Mouse (Mus musculus) cerebellum, adult 11-12 months (tissue): ENCODE measurements around the gene Med13l.

Experiments
- DNase-seq: peaks from one replicate; pipeline ENCODE4 v3.0.0; 2022

Med13l gene

GRCm38 (mm10) chr5:118704148-118704547, 143.7 kb downstream of the Med13l start:
- no peak for DNase-seq

- DNase-seq: no peak
These were observed 144.5 kb downstream of the Med13l start for GRCm38 (mm10) chr5:118704960-118705359.

GRCm38 (mm10) chr5:118706009-118706408, 145.5 kb downstream of the Med13l start:
- peak; percentile 48 for DNase-seq

GRCm38 (mm10) chr5:118706414-118706813, 145.9 kb downstream of the Med13l start:
- no peak for DNase-seq

- no peak for DNase-seq
These were observed 147.0 kb downstream of the Med13l start for GRCm38 (mm10) chr5:118707501-118707900.

- DNase-seq: peak; percentile 80
These were observed 147.9 kb downstream of the Med13l start for GRCm38 (mm10) chr5:118708215-118708949.

GRCm38 (mm10) chr5:118709847-118710251, 149.4 kb downstream of the Med13l start:
- DNase-seq: peak; percentile 89

- no peak for DNase-seq
These were observed 155.0 kb downstream of the Med13l start for GRCm38 (mm10) chr5:118715518-118715917.

GRCm38 (mm10) chr5:118716295-118717271, 156.1 kb downstream of the Med13l start:
- no peak for DNase-seq

- no peak for DNase-seq
These were observed 157.0 kb downstream of the Med13l start for GRCm38 (mm10) chr5:118717456-118717855.

GRCm38 (mm10) chr5:118718070-118718469, 157.6 kb downstream of the Med13l start:
- DNase-seq: no peak

- no peak for DNase-seq
These were observed 160.9 kb downstream of the Med13l start for GRCm38 (mm10) chr5:118721416-118721815.

- DNase-seq: no peak
These were observed 161.4 kb downstream of the Med13l start for GRCm38 (mm10) chr5:118721848-118722247.

GRCm38 (mm10) chr5:118722456-118722855, 162.0 kb downstream of the Med13l start:
- DNase-seq: peak; percentile 47

- no peak for DNase-seq
These were observed 164.9 kb downstream of the Med13l start for GRCm38 (mm10) chr5:118725425-118725824.

- no peak for DNase-seq
These were observed 165.5 kb downstream of the Med13l start for GRCm38 (mm10) chr5:118725886-118726505.

GRCm38 (mm10) chr5:118727336-118727735, 166.9 kb downstream of the Med13l start:
- no peak for DNase-seq

- DNase-seq: peak; percentile 55
These were observed 171.7 kb downstream of the Med13l start for GRCm38 (mm10) chr5:118732221-118732620.

- no peak for DNase-seq
These were observed 172.2 kb downstream of the Med13l start for GRCm38 (mm10) chr5:118732651-118733050.

GRCm38 (mm10) chr5:118733566-118733965, 173.1 kb downstream of the Med13l start:
- DNase-seq: peak; percentile 64

- DNase-seq: no peak
These were observed 174.0 kb downstream of the Med13l start for GRCm38 (mm10) chr5:118734455-118734854.

- no peak for DNase-seq
These were observed 175.3 kb downstream of the Med13l start for GRCm38 (mm10) chr5:118735738-118736137.

GRCm38 (mm10) chr5:118737548-118737947, 177.1 kb downstream of the Med13l start:
- no peak for DNase-seq
